Mouse (Mus musculus) thymus, postnatal 10 days (tissue): Measurements from ENCODE around the gene Nfil3.

Source experiments
- DNase-seq, 2 experiments: peaks; one replicate each; pipeline ENCODE4 v3.0.0; 2021; ENCODE audit warnings: low spot score in 2 of 2

The Nfil3 gene

DNA sequence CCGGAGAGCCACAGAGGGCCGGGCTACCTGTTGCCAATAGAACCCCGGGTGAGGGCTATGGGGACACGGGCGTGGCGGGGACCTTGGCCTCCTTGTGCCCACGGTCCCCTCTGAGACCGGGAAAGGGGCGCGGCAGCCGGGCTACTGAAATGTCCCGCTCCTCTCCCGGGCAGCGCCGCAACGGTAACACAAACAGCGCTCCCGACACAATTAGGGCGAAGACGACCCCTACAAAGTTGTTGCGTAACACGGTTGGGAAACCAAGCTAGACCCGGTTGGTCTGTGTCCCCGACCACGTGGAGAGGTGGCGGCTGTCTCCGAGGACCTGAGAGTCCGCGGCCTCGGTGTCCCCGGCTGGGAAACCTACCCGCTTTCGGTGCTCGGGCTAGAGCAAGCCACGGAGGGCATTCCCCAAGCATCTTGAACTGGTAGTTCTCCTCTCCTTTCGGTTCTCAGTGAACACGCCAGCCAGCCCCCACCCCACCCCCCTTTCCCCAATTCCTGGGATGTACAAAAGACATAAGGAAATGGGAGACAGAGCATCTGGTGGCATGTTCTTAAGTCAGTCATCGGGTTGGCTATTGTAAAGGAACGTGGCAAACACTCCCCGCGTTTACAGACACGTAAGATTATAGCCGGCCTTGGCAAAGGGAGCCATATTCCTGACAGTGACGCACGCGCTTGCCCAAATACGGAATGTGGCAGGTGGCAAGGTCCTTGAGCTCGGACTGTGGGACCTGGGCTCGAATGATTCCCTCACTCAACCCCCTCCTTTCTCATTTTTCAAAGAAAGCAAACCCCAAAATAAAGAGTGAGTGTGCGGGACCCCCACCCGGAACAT is 788 bp upstream of the Nfil3 start:
- DNase-seq = peak; percentile 24 to 38

DNA sequence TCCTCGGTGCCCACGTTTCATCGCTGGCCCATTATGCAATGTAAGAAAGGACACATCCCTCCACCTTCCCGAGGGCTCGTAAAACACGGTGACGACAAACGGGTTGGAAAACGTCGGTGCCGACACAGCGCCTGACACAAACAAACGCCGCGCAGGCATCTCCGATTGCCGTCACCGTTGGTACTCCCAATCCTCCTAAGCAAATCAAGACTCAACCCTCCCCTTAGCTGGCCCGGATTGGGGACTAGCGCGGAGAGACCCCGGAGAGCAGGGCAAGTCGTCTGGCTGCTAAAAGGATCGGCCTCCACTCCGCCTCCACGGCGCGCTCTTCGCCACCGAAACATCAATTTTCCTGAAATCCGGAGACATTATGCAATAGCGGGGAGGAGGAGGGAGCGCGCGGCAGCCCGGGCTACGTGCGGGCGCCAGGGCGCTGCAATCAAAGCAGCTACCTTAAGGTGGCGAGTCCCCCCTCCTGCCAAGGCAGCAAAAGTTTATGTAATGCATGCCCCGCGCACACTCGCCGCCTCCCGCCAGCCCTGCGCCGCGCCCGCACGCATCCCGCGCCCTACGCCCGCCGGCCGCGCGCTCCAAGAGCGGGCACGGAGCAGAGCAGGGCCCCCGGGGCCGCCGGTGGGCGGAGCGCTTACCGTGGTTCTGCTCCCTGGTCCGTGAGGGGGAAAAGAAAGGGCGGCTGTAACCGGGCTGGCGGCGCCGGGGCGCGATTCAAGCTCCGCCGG is 492 bp downstream of the Nfil3 start:
- peak; percentile 39 to 53 for DNase-seq

DNA sequence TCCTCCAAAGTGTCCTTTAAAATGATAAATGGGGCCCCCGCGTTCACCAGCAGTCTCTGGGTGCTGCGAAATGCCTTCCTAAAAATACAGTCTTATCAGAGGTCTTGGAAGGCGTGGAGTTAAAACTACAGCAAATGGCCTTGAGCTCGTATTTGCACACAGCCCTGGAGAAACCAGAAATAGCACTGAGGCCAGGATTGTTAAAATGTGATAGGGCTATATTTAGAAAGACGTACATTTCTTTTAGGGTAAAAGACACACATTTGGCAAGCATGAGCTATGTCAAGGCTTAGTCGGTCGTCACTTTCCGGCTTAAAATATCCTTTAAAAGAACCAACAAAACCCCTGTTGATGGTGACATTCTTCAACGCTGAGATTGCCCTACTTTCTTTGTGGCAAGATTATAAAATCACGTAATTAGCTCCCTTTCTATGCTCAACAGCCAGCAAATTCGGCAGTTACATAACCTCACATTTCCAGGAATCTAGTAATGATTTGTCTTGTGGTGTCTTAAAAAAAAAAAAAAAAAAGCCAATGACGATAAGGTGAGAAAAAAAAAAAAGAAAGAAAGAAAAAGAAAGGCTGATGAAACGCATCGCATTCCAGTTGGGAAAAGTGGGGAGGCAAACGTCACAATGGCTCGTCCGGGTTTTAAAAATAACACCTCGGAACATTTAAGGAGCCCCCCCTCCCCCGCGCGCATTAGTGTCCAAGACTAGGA is 1.4 kb downstream of the Nfil3 start:
- DNase-seq = no peak

DNA sequence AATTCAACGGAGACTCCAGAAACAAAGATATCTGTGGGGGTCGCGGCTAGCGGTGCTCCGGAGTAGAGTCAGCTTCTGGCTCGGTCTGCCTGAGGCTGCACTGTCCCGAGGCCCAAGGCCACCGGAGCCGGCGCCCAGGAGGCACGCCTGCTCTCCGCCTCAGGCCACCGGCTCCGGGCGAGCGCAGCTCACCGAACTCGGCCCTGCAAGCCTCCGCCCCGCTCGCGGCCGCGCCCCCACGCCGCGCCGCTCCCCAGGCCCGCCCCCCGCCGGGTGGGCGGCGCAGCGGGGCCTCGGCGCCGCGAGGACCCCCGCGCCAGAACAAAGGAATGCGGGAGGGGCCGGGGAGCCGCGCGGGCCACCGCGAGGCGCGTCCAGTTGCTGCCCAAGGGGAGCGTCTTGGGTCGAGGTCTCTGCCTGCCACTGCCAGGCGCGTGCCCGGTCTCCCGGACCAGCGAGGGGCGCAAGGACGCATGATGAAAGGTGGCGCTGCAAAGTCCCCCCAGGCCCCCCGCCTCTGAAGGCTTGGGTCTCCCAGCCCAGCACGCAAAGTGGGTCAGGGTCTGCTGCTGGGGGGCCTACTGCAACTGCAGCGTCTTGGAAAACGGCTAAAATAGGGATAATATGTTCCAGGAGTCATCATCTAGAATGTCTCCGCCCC is 2.4 kb downstream of the Nfil3 start:
- DNase-seq = peak in 1 of 2 experiments; percentile 8

DNA sequence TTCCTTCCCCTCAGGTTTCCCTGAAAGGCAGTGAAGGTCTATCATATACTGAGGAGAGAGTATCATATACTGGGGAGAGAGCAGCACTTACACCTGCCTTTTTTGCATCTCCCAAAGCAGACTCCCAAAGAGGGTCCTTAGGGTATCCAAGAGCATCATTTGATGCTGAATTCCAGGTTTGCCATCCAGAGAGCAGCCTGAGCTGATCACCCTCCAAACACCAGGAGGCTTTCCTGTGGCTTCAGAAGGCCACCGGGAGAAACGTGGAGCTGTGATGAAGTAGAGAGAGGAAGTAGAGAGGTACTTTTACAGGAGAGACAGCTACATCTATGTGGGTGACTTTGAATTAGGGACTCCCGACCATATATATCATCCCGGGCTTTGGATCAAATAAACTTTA is 3.1 kb downstream of the Nfil3 start:
- DNase-seq = no peak

DNA sequence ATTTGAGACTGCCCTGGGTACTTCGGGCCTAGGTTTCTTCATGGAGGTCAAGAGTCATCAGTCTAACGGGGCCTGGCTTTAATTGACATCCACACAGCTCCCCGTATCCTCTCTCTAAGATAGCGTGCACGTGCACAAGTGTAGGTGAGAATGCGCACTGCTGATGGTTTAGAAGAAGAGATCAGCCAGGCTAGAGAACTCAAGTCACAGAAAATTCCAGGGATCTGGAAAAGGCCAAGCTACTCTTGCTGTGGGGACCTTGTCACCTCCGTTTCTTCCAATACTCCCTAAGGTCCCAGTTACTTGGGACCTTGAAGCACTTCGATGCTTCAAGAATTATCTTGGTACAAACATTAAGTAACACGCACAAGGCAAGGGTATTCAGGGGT is 3.7 kb downstream of the Nfil3 start:
- DNase-seq = no peak

DNA sequence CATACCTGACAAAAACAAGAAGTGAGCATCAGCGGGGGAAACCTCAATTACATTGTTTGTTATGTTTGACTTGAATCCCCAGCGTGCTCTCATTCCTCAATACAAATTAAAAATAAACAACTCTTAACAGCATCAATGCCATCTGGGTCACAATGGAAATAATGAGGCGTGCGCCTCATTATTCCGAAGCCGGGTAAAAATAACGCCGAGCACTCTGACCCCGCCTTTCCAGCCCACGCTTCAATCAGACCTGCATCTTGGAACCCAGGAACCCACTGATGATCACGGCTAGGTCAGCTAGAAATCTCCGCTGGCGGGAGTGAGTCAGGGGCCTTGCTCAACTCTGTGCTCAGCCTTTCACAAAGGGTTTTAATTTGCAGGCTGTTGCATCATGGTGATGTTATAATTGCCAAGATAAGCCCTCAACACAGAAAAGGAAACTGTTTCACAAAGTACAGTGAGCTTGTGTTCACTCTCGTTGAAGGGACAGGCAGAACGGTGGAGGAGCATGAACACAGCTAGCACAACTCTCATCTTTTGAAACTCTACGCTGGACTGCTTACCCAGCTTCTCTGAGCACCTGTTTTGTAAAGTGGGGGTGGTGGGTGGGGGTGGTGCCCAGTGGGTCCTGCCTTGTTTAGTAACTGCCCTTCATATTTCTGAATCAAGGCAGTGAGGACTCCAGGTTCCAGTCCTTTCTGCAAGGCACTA is 4.2 kb downstream of the Nfil3 start:
- no peak for DNase-seq

DNA sequence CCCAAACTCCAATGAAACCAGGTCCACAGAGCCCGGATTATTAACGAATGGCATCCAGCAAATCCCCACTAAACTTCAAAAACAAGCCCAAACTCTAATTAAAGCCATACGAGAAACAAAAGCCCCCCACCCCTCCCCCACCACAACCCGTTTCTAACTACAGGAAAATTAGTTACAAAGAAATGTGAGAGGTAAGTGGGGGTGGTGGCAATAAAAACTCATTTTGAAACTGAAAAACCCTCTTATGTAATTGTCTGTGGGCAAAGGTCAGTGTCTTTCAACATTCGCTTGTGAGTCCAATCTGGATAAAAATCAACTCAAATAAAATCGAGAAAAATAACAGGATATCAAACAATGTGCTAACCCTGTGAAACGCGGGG is 4.8 kb downstream of the Nfil3 start:
- DNase-seq = no peak

DNA sequence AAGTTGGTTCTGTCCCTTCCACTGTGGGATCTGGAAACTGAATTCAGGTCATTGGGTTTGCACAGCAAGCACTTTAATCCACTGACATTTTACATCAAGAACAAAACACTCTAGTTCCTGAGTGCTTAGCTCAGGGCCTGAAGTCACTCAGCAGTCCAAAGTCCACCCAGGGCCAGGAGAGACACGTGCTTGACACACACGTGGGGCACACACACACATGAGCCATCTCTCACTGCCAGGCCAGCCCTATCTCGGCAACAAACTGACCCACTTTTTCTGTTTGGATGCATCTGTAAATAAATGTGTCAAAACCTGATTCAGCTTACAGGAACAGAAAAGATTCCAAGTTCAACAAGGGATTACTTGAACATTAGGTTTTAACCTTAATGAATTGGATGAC is 6.2 kb downstream of the Nfil3 start:
- DNase-seq = no peak

DNA sequence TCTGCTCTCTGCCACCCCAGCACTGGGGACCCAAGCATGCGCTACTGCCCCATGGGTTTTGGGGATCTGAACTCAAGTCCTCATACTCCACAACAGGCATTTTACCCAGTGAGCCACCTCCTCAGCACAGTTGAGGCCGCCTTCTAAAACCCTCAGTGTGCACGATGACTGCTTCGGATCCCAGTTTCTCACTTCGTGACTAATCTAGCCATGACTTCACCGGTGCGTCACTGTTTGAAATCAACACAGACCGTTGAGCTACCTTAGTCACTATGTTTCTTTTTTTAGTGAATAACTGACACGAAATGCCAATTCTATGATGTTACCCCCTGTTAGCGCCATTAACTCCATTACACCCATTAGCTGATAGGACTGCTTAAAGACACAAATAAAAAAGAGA is 7.4 kb downstream of the Nfil3 start:
- DNase-seq = no peak

DNA sequence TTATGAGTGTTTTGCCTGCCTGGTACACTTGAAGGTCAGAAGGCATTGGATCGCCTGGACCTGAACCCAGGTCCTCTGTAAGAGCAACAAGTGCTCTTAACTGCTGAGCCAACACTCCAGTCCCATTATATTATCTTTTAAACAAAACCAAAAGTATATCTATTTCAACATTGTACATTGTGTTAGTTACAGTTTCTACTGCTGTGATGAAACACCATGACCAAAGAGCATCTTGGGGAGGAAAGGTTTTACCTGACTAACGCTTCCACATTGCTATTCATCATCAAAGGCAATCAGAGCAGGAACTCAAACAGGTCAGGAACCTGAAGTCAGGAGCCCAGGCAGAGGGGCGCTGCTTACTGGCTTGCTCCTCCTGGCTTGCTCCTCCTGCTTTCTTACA is 8.2 kb downstream of the Nfil3 start:
- no peak for DNase-seq

DNA sequence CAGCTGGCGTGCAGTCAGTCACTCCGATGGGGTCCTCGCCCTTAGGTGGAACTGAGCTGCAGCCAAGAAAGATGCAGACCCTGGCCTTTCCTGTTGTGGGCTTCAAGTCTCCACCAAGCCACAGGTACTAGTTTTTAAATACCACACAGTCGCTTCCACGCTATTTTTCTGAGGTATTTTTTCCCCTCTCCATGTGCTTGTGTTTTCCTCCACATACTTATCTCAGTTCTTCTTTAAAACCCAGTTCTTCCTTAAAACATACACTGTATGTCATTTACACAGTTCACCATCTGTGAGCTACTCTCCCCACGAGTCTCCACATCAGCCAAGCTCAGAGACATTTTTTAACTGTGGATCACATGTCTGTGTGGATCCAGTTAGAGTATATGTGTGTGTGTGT is 10.0 kb downstream of the Nfil3 start:
- DNase-seq = no peak

DNA sequence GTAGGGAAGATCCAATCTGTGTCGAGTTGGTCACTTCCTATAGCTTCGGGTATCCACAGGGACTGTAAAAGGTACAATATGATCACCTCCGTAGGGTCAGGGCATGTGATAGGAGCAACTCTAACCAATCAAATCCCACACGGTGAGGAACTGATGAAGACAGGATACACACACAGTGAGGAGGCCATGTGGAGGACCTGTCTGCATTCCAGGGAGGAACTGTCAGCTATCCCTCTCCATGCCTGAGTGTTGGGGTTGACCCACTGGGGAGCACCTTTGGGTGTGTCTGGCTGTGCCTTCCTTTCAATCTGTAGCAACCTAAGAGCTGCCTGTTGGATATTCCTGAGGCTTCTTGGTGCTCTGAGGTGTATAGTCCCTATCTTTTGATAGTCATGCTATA is 18.0 kb downstream of the Nfil3 start:
- DNase-seq = no peak

DNA sequence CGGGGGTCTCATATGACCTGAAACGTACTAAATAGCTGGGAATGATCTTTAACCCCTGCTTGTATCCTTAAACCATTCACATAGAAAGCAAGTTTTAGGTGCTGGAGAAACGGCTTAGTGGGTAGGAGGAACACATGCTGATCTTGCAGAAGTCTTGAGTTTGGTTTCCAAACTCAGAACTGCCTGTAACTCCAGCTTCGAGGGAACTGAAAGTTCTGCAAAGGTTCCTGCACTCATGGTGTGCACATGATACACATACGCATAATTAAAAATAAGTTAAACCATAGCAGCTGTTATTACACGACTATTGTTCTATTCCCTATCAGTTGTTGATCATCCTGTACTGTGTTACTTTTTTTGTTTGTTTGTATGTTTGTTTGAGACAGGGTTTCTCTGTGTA is 18.5 kb downstream of the Nfil3 start:
- no peak for DNase-seq

DNA sequence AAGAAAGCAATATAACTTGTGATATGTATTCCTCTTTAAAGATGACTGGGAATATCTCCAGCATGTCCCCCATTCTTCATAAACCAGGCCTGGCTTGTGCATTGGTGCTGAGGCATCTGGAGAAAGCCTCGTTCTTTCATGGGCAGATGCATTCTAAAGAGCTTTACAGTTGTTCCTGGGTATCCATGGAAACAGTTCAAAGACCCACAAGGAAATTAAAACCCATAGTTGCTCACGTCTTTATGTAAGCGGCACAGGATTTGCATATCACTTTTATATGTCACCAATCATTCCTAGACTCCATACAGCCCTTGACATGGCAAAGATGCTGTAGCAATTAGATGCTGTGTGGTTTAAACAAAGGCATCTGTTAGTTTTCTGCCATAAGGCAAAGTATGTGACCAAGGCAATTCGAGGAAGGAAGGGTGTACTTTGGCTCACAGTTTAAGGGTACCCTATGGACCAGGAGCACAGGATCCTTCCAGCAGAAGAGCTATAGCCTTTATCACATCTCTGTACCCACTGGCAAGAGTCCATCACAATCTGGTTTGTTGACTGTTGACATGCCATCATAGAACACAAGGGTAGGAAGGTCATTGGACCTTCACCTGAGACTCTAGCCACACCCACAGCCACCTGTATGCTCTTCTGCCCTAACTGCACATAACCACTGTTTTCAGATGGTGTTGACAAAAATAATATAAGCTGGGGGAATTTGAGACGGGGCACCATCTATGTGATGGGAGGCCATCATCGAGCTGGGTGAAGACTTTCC is 26.9 kb downstream of the Nfil3 start:
- no peak for DNase-seq

DNA sequence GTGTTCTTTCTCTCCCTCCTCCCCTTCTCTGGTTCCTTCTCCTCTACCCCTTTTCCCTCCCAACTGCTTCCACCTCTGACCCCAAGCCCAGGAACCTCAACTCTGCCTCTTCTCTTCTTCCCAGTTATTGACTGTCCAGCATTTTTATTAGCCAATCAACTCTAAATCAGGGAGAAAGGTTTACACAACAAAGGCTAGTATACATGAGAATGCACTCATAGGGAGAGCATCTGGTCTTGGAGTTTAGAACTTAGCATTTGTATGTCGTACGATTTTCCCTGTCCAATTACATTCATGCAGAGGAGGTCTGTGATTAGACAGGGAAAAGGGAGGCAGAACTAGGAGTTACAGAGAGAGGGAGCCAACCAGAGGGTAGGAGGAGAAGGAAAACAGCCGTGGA is 31.7 kb downstream of the Nfil3 start:
- no peak for DNase-seq

DNA sequence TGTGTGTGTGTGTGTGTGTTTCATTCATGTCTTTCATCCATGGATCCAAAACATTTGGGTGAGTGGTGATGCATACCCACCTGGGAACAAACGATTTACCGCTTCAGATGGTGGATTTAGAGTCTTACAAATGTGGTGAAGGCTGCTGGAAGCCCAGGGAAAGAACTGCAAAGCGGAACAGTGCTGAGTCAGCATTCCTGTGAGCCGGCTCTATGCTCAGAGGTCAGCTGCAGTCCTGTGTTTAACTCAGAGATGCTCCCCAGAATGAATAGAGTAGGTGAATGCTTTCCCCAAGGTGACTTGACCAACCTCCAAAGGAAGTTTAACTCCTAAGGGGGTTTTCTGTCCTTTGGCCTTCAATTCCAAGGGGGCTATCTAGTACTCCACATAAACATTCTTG is 33.3 kb downstream of the Nfil3 start:
- no peak for DNase-seq

DNA sequence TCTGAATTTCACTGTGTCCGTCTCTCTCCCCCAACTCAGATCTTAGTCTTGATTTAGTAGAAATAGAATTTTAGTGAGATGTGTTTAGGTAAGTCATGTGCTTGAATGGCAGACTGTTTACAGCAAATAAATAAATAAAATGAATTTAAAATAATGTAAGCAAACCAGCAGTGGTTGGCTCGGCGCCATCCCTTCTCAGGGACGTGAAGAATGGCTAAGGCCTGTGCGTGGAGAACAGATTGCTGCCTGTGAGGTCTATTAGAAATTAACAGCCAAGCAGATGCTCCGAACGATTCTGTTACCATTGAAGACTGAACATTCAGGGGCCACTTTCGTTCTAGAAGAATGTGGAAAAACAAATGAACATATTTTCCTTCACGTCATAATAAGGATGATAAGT is 35.1 kb downstream of the Nfil3 start:
- no peak for DNase-seq

DNA sequence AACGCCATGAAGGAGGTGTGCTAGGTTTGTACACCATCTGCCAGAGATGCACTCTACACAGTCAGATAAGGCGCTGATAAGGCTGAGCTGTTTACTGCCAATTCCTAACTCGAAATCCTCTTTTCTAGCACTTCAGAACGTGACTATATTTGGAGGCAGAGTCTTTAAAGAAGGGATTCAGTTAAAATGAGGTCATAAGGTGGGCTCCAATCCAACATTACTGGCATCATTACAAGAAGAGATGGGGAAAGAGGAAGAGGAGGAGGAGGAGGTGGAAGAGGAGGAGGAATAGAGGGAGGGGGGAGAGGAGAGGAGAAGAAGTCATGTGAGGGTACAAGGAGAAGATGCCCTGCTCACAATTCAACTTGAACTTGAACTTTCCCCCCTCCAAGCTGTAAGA is 36.8 kb downstream of the Nfil3 start:
- DNase-seq = no peak

DNA sequence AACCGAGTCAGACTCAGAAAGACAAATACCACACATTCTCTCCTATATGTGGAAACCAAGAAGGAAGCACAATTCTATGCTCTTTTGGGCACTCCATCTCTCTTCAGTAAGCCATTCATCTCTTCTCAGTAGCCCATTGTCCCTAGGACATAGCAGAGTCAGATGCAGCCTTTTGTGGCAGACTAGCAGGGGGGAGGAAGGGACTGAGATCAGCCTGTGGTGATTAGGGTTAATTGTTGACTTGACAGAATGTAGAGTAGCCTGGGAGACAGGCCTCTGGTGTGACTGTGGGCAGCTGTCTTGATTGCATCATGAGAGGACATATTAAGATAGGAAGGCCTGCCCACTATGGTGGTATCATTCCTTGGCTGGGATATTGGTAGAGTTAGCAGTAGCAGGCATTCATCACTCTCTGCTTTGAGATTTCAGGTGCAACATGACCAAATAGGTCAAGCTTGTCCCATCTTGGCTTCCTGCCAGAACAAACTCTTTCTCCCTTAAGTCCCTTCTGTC is 37.9 kb downstream of the Nfil3 start:
- DNase-seq = no peak

DNA sequence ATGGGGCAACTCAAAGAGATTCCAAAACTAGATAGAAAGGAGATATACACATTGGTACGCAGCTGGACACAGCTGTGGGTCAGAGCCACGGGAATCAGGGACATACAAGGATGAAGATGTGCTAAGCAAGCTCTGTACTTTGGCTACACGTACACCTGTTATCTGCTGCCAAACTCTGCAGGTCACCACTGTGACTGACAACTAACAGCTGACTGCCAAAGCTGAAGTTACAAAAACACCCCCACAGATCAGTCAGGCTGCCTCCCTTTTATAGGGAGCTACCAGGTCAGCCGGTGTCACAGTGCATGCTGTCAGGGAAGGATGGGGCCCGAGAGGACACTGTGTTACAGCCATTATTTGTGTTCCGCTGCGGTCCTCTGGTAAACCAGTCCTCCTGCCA is 39.9 kb downstream of the Nfil3 start:
- DNase-seq = no peak
